Mouse (Mus musculus) neutrophil, adult 65 days (primary cell): Measurements from ENCODE around the gene Rsph14. TPM values are rescaled to one million over a fixed set of nuclear protein-coding genes. Genes with fewer than 3 reads are reported as not detected.

ENCODE experiments used
- total RNA-seq: library from RNA; stranded (reverse); gene quantifications from 2 replicates; pipeline ENCODE4 v1.2.4, GENCODE M21; 2023

Gene Rsph14
- total RNA-seq = not detected in 2 replicates

GRCm38 (mm10) chr10:75032395-75032794, at the start of gene Rsph14:
TSS of gene Rsph14 (minus strand) at chr10:75032586.

GRCm38 (mm10) chr10:75060217-75060842, 27.9 kb upstream of the Rsph14 start, which contains the start of gene Bcr:
TSS of gene Bcr (plus strand) at chr10:75060592.

DNA sequence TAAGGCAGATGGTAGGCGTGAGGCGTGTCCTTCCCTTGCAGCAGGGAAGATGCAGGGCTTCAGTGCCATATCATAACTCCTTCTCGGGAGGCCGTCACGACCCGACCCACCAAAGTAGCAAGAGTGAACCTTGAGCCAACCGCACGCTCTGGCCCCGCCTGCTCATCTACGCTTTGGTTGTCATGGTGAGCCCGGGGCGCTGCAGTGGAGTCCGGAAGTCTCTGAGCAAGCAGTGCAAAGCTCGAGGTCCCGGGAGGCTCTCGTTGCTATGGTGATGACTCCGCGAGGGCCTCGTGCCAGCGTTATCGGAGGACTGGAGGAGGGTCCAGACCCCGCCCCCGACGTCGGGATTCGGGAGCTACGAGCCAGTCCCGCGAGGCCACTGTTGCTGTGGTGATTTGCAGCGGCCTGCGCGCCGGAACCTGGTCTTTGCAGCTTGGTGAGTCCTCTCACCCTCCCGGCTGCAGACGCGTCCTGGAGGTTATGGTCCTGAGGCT, 4.5 kb upstream of the Rsph14 start, which contains the start of gene Rab36:
Gene Rab36, plus strand, starts transcription at position 176 of the 497 bp plus-strand sequence.

GRCm38 (mm10) chr10:74966850-74967451, 65.4 kb downstream of the Rsph14 start, which contains the start of gene Gnaz:
TSS of gene Gnaz (plus strand) at chr10:74967177.

Other genes starting within 250 kb of the Rsph14 start
- 0.68 and 1.3 TPM in 2 replicates for gene Gnaz, start 65.4 kb downstream of the Rsph14 start, total RNA-seq
- gene Rab36, start 4.5 kb upstream of the Rsph14 start, total RNA-seq = 2.1 and 3.3 TPM in 2 replicates
- 17.8 and 23.2 TPM in 2 replicates for gene Bcr, start 28.0 kb upstream of the Rsph14 start, total RNA-seq
- 15.4 and 17.1 TPM in 2 replicates for gene Specc1l, start 179.5 kb upstream of the Rsph14 start, total RNA-seq